Mouse (Mus musculus) skeletal muscle tissue, adult 2 months (tissue): ENCODE results near the gene Dnajc6.

ENCODE experiments used
- DNase-seq: peaks from one replicate; pipeline ENCODE4 v3.0.0-alpha.2; 2012; ENCODE audit warnings: low read depth, low spot score

The Dnajc6 gene

GRCm38 (mm10) chr4:101507571-101508422 lies 11.3 kb downstream of the Dnajc6 start:
- no peak for DNase-seq

- DNase-seq: no peak
Observed at GRCm38 (mm10) chr4:101508431-101508830, 12.0 kb downstream of the Dnajc6 start.

- DNase-seq: no peak
Observed at GRCm38 (mm10) chr4:101508851-101509577, 12.6 kb downstream of the Dnajc6 start.

GRCm38 (mm10) chr4:101510111-101510903 lies 13.9 kb downstream of the Dnajc6 start:
- no peak for DNase-seq

- DNase-seq: no peak
Observed at GRCm38 (mm10) chr4:101510904-101511210, 14.4 kb downstream of the Dnajc6 start.

GRCm38 (mm10) chr4:101511768-101512521 lies 15.5 kb downstream of the Dnajc6 start:
- DNase-seq: no peak

- no peak for DNase-seq
Observed at GRCm38 (mm10) chr4:101513251-101513650, 16.8 kb downstream of the Dnajc6 start.

GRCm38 (mm10) chr4:101515853-101516252 lies 19.4 kb downstream of the Dnajc6 start:
- DNase-seq: no peak

- no peak for DNase-seq
Observed at GRCm38 (mm10) chr4:101516434-101517168, 20.2 kb downstream of the Dnajc6 start.

GRCm38 (mm10) chr4:101531901-101532300 lies 35.5 kb downstream of the Dnajc6 start:
- DNase-seq: no peak

- no peak for DNase-seq
Observed at GRCm38 (mm10) chr4:101540516-101540915, 44.1 kb downstream of the Dnajc6 start.

GRCm38 (mm10) chr4:101549958-101550591 lies 53.6 kb downstream of the Dnajc6 start:
- DNase-seq: no peak

GRCm38 (mm10) chr4:101550671-101551161 lies 54.3 kb downstream of the Dnajc6 start:
- no peak for DNase-seq

- no peak for DNase-seq
Observed at GRCm38 (mm10) chr4:101551425-101551824, 55.0 kb downstream of the Dnajc6 start.

- no peak for DNase-seq
Observed at GRCm38 (mm10) chr4:101552372-101552771, 55.9 kb downstream of the Dnajc6 start.

- DNase-seq: no peak
Observed at GRCm38 (mm10) chr4:101555016-101555415, 58.6 kb downstream of the Dnajc6 start.

- no peak for DNase-seq
Observed at GRCm38 (mm10) chr4:101560137-101560536, 63.7 kb downstream of the Dnajc6 start.

- no peak for DNase-seq
Observed at GRCm38 (mm10) chr4:101562836-101563235, 66.4 kb downstream of the Dnajc6 start.

GRCm38 (mm10) chr4:101563607-101564006 lies 67.2 kb downstream of the Dnajc6 start:
- DNase-seq: no peak
